Mouse (Mus musculus) MEL (cell line): ENCODE measurements at regions not wholly inside any gene's neighbourhood (a gene's known extent, or its start where the extent isn't known, plus 50 kb on each side); places are given as distances from the start of the nearest gene placed in this dataset.

ENCODE experiments used
- CHD2 ChIP-seq: IDR thresholded peaks from 2 replicates; pipeline ENCODE4 v1.6.1; 2011; ENCODE audit warnings: low read length, improper control_type of control experiment
- CTCF ChIP-seq, 3 experiments: IDR thresholded peaks in 2 of 3; conservative IDR thresholded peaks in 1 of 3; 2 replicates each; pipeline ENCODE4 v1.5.1; 2011 to 2012; ENCODE audit warnings: low read length in 3 of 3, low read depth in 2 of 3, mild to moderate bottlenecking in 2 of 3, improper control_type of control experiment in 1 of 3, inconsistent platforms in 1 of 3, mixed read lengths in 1 of 3, moderate library complexity in 1 of 3; ENCODE audit not compliant: control insufficient read depth in 1 of 3, insufficient read depth in 1 of 3, poor library complexity in 1 of 3, severe bottlenecking in 1 of 3
- E2F4 ChIP-seq: IDR thresholded peaks from 2 replicates; pipeline ENCODE4 v1.6.1; 2011; ENCODE audit warnings: low read depth, low read length, improper control_type of control experiment, borderline replicate concordance
- EP300 ChIP-seq, 2 experiments: IDR thresholded peaks; 2 replicates each; pipeline ENCODE4 v1.6.1; 2011; ENCODE audit warnings: improper control_type of control experiment in 2 of 2, low read length in 2 of 2, low read depth in 1 of 2, mild to moderate bottlenecking in 1 of 2
- MXI1 ChIP-seq: IDR thresholded peaks from 2 replicates; pipeline ENCODE4 v1.6.1; 2011; ENCODE audit warnings: mild to moderate bottlenecking, low read depth, low read length, improper control_type of control experiment
- POLR2A ChIP-seq, 2 experiments: IDR thresholded peaks; 2 replicates each; pipeline ENCODE4 v1.6.1; 2011 to 2012; ENCODE audit warnings: low read length in 2 of 2, mild to moderate bottlenecking in 2 of 2, control low read depth in 1 of 2, improper control_type of control experiment in 1 of 2, low read depth in 1 of 2, moderate library complexity in 1 of 2; ENCODE audit not compliant: control insufficient read depth in 1 of 2, insufficient read depth in 1 of 2, poor library complexity in 1 of 2
- ZMIZ1 ChIP-seq: IDR thresholded peaks from 2 replicates; pipeline ENCODE4 v1.6.1; 2012; ENCODE audit warnings: low read depth, mild to moderate bottlenecking, inconsistent platforms, low read length, improper control_type of control experiment, moderate library complexity

GRCm38 (mm10) chr12:26877284-26877683, 408.3 kb downstream of the Cmpk2 start:
- TF ChIP-seq CTCF (IDR thresholded peaks at IDR 0.05 in 2 of 3, conservative IDR thresholded peaks at IDR 0.05 in 1 of 3; ENCODE audit: control insufficient read depth in 1 of 3, insufficient read depth in 1 of 3, low read depth in 2 of 3, low read length in 3 of 3, poor library complexity in 1 of 3, severe bottlenecking in 1 of 3) (no peak), POLR2A (IDR thresholded peaks at IDR 0.05; ENCODE audit: control insufficient read depth in 1 of 2, insufficient read depth in 1 of 2, low read depth in 1 of 2, low read length in 2 of 2, poor library complexity in 1 of 2) (no peak), ZMIZ1 (no peak), EP300 (IDR thresholded peaks at IDR 0.05; ENCODE audit: low read depth in 1 of 2, low read length in 2 of 2) (no peak), E2F4 (no peak), CHD2 (no peak), MXI1 (no peak)
